Mouse (Mus musculus) lung, embryonic 15.5 days (tissue): ENCODE measurements around the gene Nos1. TPM values are rescaled to one million over a fixed set of nuclear protein-coding genes. Genes with fewer than 3 reads are reported as not detected.

Experiments
- ATAC-seq: fragments of 200-750 bp; cut with Nextera tagmentation; 2 replicates; pipeline ENCODE4 v1.8.0; 2017; ENCODE audit warnings: moderate number of reproducible peaks, borderline replicate concordance; ENCODE audit not compliant: low FRiP score, low TSS enrichment; ENCODE audit errors: extremely low read depth
- H3K27ac ChIP-seq: fragments of 300-500 bp; sonication (generic); 2 replicates; pipeline ENCODE4 v1.5.1; 2015; ENCODE audit warnings: moderate library complexity, mild to moderate bottlenecking, inconsistent platforms
- H3K27me3 ChIP-seq: fragments of 300-500 bp; sonication (generic); 2 replicates; pipeline ENCODE4 v1.6.1; 2015; ENCODE audit warnings: inconsistent platforms
- H3K36me3 ChIP-seq: fragments of 300-500 bp; sonication (generic); 2 replicates; pipeline ENCODE4 v1.6.1; 2015; ENCODE audit warnings: inconsistent platforms
- H3K4me1 ChIP-seq: fragments of 300-500 bp; sonication (generic); 2 replicates; pipeline ENCODE4 v1.6.1; 2015; ENCODE audit warnings: inconsistent platforms
- H3K4me2 ChIP-seq: fragments of 300-500 bp; sonication (generic); 2 replicates; pipeline ENCODE4 v1.6.1; 2015; ENCODE audit warnings: inconsistent platforms, mild to moderate bottlenecking, moderate library complexity
- H3K4me3 ChIP-seq: fragments of 300-500 bp; sonication (generic); 2 replicates; pipeline ENCODE4 v1.5.1; 2015; ENCODE audit warnings: mild to moderate bottlenecking, inconsistent platforms
- H3K9ac ChIP-seq: fragments of 300-500 bp; sonication (generic); 2 replicates; pipeline ENCODE4 v1.6.1; 2015; ENCODE audit warnings: inconsistent platforms
- H3K9me3 ChIP-seq: fragments of 300-500 bp; sonication (generic); 2 replicates; pipeline ENCODE4 v1.6.1; 2016; ENCODE audit warnings: inconsistent platforms
- WGBS: fragments of 180-500 bp; shearing (Covaris S2); methylation state at CpG from one replicate; pipeline ENCODE4 v1.1.7; 2015; 5-methylcytosine and 5-hydroxymethylcytosine counted together
- polyA plus RNA-seq: library from polyadenylated mRNA; unstranded; fragments of >200 nt; fragmentation: Nextera tagmentation; extraction: Ambion mirVana; gene quantifications from 2 replicates; pipeline ENCODE4 v1.2.1, GENCODE M21; 2015

The Nos1 gene
- polyA plus RNA-seq, 1 experiment from 2014 or later = 0.11 TPM

DNA sequence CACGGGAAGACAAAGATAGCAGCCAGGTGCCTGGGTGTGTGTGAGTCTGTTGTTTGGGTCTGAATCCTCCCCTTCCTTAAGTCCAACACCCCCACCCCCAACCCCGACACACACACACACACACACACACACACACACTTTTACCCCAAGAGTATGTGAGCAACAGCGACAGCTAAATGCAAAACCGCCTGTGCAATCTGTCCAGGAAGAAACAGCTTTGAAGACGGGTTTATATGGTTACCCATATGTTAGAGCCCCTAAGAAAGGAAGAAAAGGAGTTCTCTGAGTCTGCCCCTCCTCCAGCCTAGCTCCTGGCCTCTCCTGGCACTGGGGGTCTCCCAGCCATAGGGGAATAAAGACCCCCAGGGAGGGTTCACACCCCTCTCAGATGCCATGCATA lies 60.2 kb downstream of the Nos1 start:
- Histone ChIP-seq H3K9ac (no peak overlapping the region), H3K9me3 (no peaks in the 10 kb centered on the region), H3K27me3 (peaks cover 78% of the 10 kb centered on the region), H3K4me3 (no peak overlapping the region), H3K4me1 (peaks cover 7% of the 10 kb centered on the region; the same call in 1 of the 2 replicates), H3K27ac (no peak overlapping the region), H3K4me2 (no peak overlapping the region), H3K36me3 (no peaks in the 10 kb centered on the region)
- 28% methylated on average over 5 of the region's 5 CpGs for WGBS
- ATAC-seq = no peak

DNA sequence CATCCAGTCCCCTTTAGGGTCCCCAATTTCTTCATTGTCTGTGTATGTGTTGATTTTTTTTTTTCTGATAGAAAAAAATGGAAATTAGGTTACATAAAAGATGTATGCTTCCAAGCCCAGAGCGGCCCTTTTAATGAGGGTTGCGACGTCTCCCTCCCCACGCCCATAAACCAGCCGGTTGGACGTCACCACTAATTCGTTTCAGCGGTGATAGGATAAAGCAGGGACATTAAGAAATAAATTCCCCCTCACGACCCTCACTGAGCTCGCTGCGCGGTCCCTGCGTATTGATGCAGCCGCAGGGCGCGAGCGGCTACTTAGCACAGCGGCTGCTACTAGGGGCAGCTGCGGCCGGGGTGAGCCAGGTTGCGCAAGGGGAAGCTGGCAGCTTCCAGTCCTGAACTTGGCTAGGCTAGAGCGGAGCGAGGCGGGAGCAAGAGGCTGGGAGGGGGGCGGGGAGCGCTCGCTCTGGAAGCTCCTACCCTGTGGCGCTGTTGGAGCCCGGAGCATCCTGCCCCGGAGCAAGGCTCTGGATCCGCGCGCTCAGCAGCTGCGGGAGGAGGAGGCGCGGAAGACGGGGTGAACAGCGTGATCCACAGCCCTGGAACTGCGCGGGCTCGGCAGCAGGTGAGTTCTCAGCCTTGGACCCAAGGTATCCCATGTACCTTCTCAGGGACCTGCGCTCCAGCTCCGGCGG lies 61.0 kb downstream of the Nos1 start:
- H3K9me3 ChIP-seq = no peaks in the 10 kb centered on the region
- no peak overlapping the region for H3K4me3 ChIP-seq
- no peak overlapping the region for H3K27ac ChIP-seq
- no peak overlapping the region for H3K9ac ChIP-seq
- H3K4me1 ChIP-seq = peaks cover 7% of the 10 kb centered on the region; the same call in 1 of the 2 replicates
- peaks cover 78% of the 10 kb centered on the region for H3K27me3 ChIP-seq
- WGBS = 2% methylated on average over 42 of the region's 44 CpGs
- ATAC-seq = peak; percentile 56; the same call in 1 of the 2 replicates
- no peaks in the 10 kb centered on the region for H3K36me3 ChIP-seq
- peak overlapping the region; percentile 26 for H3K4me2 ChIP-seq

- no peak overlapping the region for H3K4me3 ChIP-seq
- H3K4me1 ChIP-seq = peaks cover 7% of the 10 kb centered on the region; the same call in 1 of the 2 replicates
- H3K27ac ChIP-seq = no peak overlapping the region
- ATAC-seq = no peak
- H3K36me3 ChIP-seq = no peaks in the 10 kb centered on the region
- WGBS = 2% methylated on average over 14 of the region's 14 CpGs
- no peak overlapping the region for H3K4me2 ChIP-seq
- H3K27me3 ChIP-seq = peaks cover 73% of the 10 kb centered on the region
- no peaks in the 10 kb centered on the region for H3K9me3 ChIP-seq
- no peak overlapping the region for H3K9ac ChIP-seq
Observed at GRCm38 (mm10) chr5:117842699-117843098, 61.9 kb downstream of the Nos1 start.

GRCm38 (mm10) chr5:117844611-117845010 lies 63.8 kb downstream of the Nos1 start:
- no peak overlapping the region for H3K4me2 ChIP-seq
- H3K27me3 ChIP-seq = peaks cover 54% of the 10 kb centered on the region
- 15% methylated on average over 1 of the region's 1 CpGs for WGBS

GRCm38 (mm10) chr5:117850474-117850873 lies 69.6 kb downstream of the Nos1 start:
- 79% methylated on average over 12 of the region's 12 CpGs for WGBS
- no peak overlapping the region for H3K27ac ChIP-seq
- no peak overlapping the region for H3K4me2 ChIP-seq
- H3K9me3 ChIP-seq = no peaks in the 10 kb centered on the region
- H3K4me3 ChIP-seq = no peak overlapping the region
- H3K9ac ChIP-seq = no peak overlapping the region
- H3K27me3 ChIP-seq = no peaks in the 10 kb centered on the region
- no peak for ATAC-seq
- no peaks in the 10 kb centered on the region for H3K4me1 ChIP-seq
- no peaks in the 10 kb centered on the region for H3K36me3 ChIP-seq

More at GRCm38 (mm10) chr5:117844611-117845010, 63.8 kb downstream of the Nos1 start:
- Histone ChIP-seq H3K4me1 (peaks cover 7% of the 10 kb centered on the region; the same call in 1 of the 2 replicates), H3K36me3 (no peaks in the 10 kb centered on the region), H3K9me3 (no peaks in the 10 kb centered on the region), H3K9ac (no peak overlapping the region), H3K4me3 (no peak overlapping the region), H3K27ac (no peak overlapping the region)
- ATAC-seq = no peak

DNA sequence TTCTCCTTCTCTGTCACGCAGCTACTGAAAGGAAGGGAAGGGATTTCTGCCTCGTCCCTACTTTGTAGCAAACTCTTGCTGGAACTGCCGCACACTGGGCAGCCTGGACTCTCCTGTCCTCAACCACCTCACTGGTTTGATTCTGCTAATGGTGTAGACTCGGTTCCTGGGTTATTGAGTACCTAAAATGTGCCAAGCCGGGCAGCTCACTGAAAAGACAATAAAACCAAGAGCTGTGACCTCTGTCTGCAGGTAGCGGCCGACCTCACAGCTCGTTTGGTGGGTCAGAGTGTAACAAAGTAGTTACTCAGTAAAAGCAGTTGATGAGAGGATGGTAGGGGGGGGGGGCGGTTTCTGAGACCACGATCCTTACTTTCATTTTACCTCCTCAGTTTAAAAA lies 72.9 kb downstream of the Nos1 start:
- no peaks in the 10 kb centered on the region for H3K27me3 ChIP-seq

GRCm38 (mm10) chr5:117864588-117865300 lies 83.9 kb downstream of the Nos1 start:
- Histone ChIP-seq H3K27me3 (peaks cover 9% of the 10 kb centered on the region; the same call in 1 of the 2 replicates), H3K4me3 (no peak overlapping the region), H3K4me2 (no peak overlapping the region), H3K4me1 (no peaks in the 10 kb centered on the region), H3K9me3 (no peaks in the 10 kb centered on the region), H3K27ac (no peak overlapping the region), H3K9ac (no peak overlapping the region), H3K36me3 (no peaks in the 10 kb centered on the region)
- WGBS = 18% methylated on average over 13 of the region's 13 CpGs
- no peak for ATAC-seq

More for the DNA sequence above, 72.9 kb downstream of the Nos1 start:
- Histone ChIP-seq H3K4me3 (no peak overlapping the region), H3K9me3 (no peaks in the 10 kb centered on the region), H3K9ac (no peak overlapping the region), H3K4me2 (no peak overlapping the region), H3K36me3 (no peaks in the 10 kb centered on the region), H3K27ac (no peak overlapping the region), H3K4me1 (no peaks in the 10 kb centered on the region)
- WGBS = 57% methylated on average over 10 of the region's 10 CpGs
- no peak for ATAC-seq

DNA sequence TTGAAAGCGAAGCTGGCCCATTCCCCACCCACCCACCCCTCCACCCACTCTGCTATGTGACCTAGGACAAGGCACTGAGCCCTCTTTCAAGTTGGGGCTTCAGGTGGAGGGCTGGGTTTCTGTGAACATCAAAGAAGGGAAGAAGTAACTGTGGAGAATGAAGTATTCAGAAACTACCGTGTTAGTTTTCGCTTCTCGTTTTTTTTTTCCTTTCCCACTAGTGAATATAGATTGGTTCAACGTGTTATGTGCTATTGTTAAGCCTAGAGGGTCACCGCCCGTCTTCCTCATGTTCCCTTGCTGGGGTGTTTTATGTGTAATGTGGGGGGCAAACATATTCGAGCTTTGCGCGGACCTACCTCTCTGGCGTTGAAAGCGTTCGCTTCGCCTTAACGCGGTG lies 85.0 kb downstream of the Nos1 start:
- H3K9ac ChIP-seq = no peak overlapping the region
- H3K36me3 ChIP-seq = no peaks in the 10 kb centered on the region
- H3K27me3 ChIP-seq = peaks cover 9% of the 10 kb centered on the region; the same call in 1 of the 2 replicates
- ATAC-seq = no peak
- no peaks in the 10 kb centered on the region for H3K4me1 ChIP-seq
- no peak overlapping the region for H3K27ac ChIP-seq
- 60% methylated on average over 16 of the region's 16 CpGs for WGBS
- no peaks in the 10 kb centered on the region for H3K9me3 ChIP-seq
- no peak overlapping the region for H3K4me2 ChIP-seq
- no peak overlapping the region for H3K4me3 ChIP-seq

GRCm38 (mm10) chr5:117871614-117872013 lies 90.8 kb downstream of the Nos1 start:
- Histone ChIP-seq H3K36me3 (no peaks in the 10 kb centered on the region), H3K27ac (no peak overlapping the region), H3K4me1 (no peaks in the 10 kb centered on the region), H3K9me3 (no peaks in the 10 kb centered on the region), H3K9ac (no peak overlapping the region), H3K4me2 (no peak overlapping the region), H3K4me3 (no peak overlapping the region), H3K27me3 (no peaks in the 10 kb centered on the region)
- no peak for ATAC-seq
- WGBS = 55% methylated on average over 1 of the region's 1 CpGs

- no peak overlapping the region for H3K9ac ChIP-seq
- H3K27me3 ChIP-seq = no peaks in the 10 kb centered on the region
- H3K27ac ChIP-seq = no peak overlapping the region
- no peaks in the 10 kb centered on the region for H3K9me3 ChIP-seq
- no peak for ATAC-seq
- no peak overlapping the region for H3K4me2 ChIP-seq
- WGBS = 73% methylated on average over 8 of the region's 8 CpGs
- no peaks in the 10 kb centered on the region for H3K36me3 ChIP-seq
- no peak overlapping the region for H3K4me3 ChIP-seq
- no peaks in the 10 kb centered on the region for H3K4me1 ChIP-seq
Observed at GRCm38 (mm10) chr5:117873807-117874206, 93.0 kb downstream of the Nos1 start.

- Histone ChIP-seq H3K27ac (no peak overlapping the region), H3K4me1 (no peaks in the 10 kb centered on the region), H3K9ac (no peak overlapping the region), H3K4me2 (no peak overlapping the region), H3K27me3 (no peaks in the 10 kb centered on the region), H3K9me3 (no peaks in the 10 kb centered on the region), H3K4me3 (no peak overlapping the region), H3K36me3 (no peaks in the 10 kb centered on the region)
- WGBS = 83% methylated on average over 7 of the region's 7 CpGs
- no peak for ATAC-seq
Observed at GRCm38 (mm10) chr5:117874236-117874635, 93.4 kb downstream of the Nos1 start.

DNA sequence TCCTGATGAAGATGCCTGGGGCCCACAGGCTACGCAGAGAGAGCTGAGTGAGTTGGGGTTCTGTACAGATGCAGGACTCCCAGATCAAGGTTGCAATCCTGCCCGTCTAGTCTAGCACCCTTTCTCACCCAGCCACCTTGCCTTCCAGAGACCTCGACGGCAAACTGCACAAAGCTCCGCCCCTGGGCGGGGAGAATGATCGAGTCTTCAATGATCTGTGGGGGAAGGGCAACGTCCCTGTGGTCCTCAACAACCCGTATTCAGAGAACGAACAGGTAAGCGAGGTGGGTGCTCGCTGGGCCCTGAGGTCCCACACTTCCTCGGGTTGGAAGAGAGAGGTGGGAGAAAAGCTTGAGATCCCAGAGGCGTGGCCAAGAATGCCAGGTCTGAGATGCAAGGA lies 98.3 kb downstream of the Nos1 start:
- WGBS = 36% methylated on average over 14 of the region's 14 CpGs
- Histone ChIP-seq H3K36me3 (no peaks in the 10 kb centered on the region), H3K27me3 (no peaks in the 10 kb centered on the region), H3K4me2 (no peak overlapping the region), H3K27ac (no peak overlapping the region), H3K4me3 (no peak overlapping the region), H3K9me3 (no peaks in the 10 kb centered on the region), H3K9ac (no peak overlapping the region), H3K4me1 (no peaks in the 10 kb centered on the region)
- no peak for ATAC-seq
